Mouse (Mus musculus): ENCODE measurements at regions not wholly inside any gene's neighbourhood (a gene's known extent, or its start where the extent isn't known, plus 50 kb on each side); places are given as distances from the start of the nearest gene placed in this dataset.

GRCm38 (mm10) chr13:94619511-94619910 is 169.2 kb upstream of the Tbca start:
- no peak overlapping the region for H3K4me3 ChIP-seq (ENCODE audit: low read length)
- no peak for ATAC-seq (ENCODE audit: low FRiP score, low TSS enrichment)

GRCm38 (mm10) chr13:94630055-94630454 is 158.7 kb upstream of the Tbca start:
- Histone ChIP-seq H3K9me3 (ENCODE audit: control insufficient read depth, low read length) (no peaks in the 10 kb centered on the region), H3K27ac (ENCODE audit: low read depth, low read length) (no peak overlapping the region), H3K27me3 (ENCODE audit: control insufficient read depth, insufficient read depth, low read length) (no peaks in the 10 kb centered on the region), H3K4me3 (ENCODE audit: low read length) (no peak overlapping the region), H3K4me2 (replicated peaks; ENCODE audit: low read depth, low read length) (no peak overlapping the region), H3K9ac (ENCODE audit: low read depth, low read length) (no peak overlapping the region), H3K36me3 (ENCODE audit: control insufficient read depth, insufficient read depth, low read length) (no peaks in the 10 kb centered on the region), H3K4me1 (ENCODE audit: control insufficient read depth, insufficient read depth, low read length) (no peaks in the 10 kb centered on the region)
- WGBS: 71% methylated on average over 1 of the region's 1 CpGs
- no peak for ATAC-seq (ENCODE audit: low FRiP score, low TSS enrichment)

More at GRCm38 (mm10) chr13:94619511-94619910, 169.2 kb upstream of the Tbca start:
- WGBS: 50% methylated on average over 4 of the region's 4 CpGs
- Histone ChIP-seq H3K27ac (ENCODE audit: low read depth, low read length) (no peak overlapping the region), H3K9me3 (ENCODE audit: control insufficient read depth, low read length) (no peaks in the 10 kb centered on the region), H3K4me1 (ENCODE audit: control insufficient read depth, insufficient read depth, low read length) (no peaks in the 10 kb centered on the region), H3K4me2 (replicated peaks; ENCODE audit: low read depth, low read length) (no peak overlapping the region), H3K36me3 (ENCODE audit: control insufficient read depth, insufficient read depth, low read length) (no peaks in the 10 kb centered on the region), H3K9ac (ENCODE audit: low read depth, low read length) (no peak overlapping the region), H3K27me3 (ENCODE audit: control insufficient read depth, insufficient read depth, low read length) (no peaks in the 10 kb centered on the region)

GRCm38 (mm10) chr13:94630685-94631084 is 158.0 kb upstream of the Tbca start:
- Histone ChIP-seq H3K9ac (ENCODE audit: low read depth, low read length) (no peak overlapping the region), H3K9me3 (ENCODE audit: control insufficient read depth, low read length) (no peaks in the 10 kb centered on the region), H3K27me3 (ENCODE audit: control insufficient read depth, insufficient read depth, low read length) (no peaks in the 10 kb centered on the region), H3K36me3 (ENCODE audit: control insufficient read depth, insufficient read depth, low read length) (no peaks in the 10 kb centered on the region), H3K27ac (ENCODE audit: low read depth, low read length) (no peak overlapping the region), H3K4me3 (ENCODE audit: low read length) (no peak overlapping the region), H3K4me2 (replicated peaks; ENCODE audit: low read depth, low read length) (no peak overlapping the region), H3K4me1 (ENCODE audit: control insufficient read depth, insufficient read depth, low read length) (no peaks in the 10 kb centered on the region)
- no peak for ATAC-seq (ENCODE audit: low FRiP score, low TSS enrichment)
- WGBS: 96% methylated on average over 6 of the region's 6 CpGs

GRCm38 (mm10) chr13:94632730-94633129 is 156.0 kb upstream of the Tbca start:
- Histone ChIP-seq H3K4me1 (ENCODE audit: control insufficient read depth, insufficient read depth, low read length) (no peaks in the 10 kb centered on the region), H3K27me3 (ENCODE audit: control insufficient read depth, insufficient read depth, low read length) (no peaks in the 10 kb centered on the region), H3K36me3 (ENCODE audit: control insufficient read depth, insufficient read depth, low read length) (no peaks in the 10 kb centered on the region), H3K9me3 (ENCODE audit: control insufficient read depth, low read length) (no peaks in the 10 kb centered on the region), H3K9ac (ENCODE audit: low read depth, low read length) (no peak overlapping the region), H3K4me3 (ENCODE audit: low read length) (no peak overlapping the region), H3K27ac (ENCODE audit: low read depth, low read length) (no peak overlapping the region), H3K4me2 (replicated peaks; ENCODE audit: low read depth, low read length) (no peak overlapping the region)
- 54% methylated on average over 5 of the region's 5 CpGs for WGBS
- no peak for ATAC-seq (ENCODE audit: low FRiP score, low TSS enrichment)

GRCm38 (mm10) chr13:94640336-94640735 is 148.4 kb upstream of the Tbca start:
- WGBS: 76% methylated on average over 5 of the region's 5 CpGs
- Histone ChIP-seq H3K36me3 (ENCODE audit: control insufficient read depth, insufficient read depth, low read length) (no peaks in the 10 kb centered on the region), H3K9ac (ENCODE audit: low read depth, low read length) (no peak overlapping the region), H3K27ac (ENCODE audit: low read depth, low read length) (no peak overlapping the region), H3K4me2 (replicated peaks; ENCODE audit: low read depth, low read length) (no peak overlapping the region), H3K27me3 (ENCODE audit: control insufficient read depth, insufficient read depth, low read length) (no peaks in the 10 kb centered on the region), H3K4me3 (ENCODE audit: low read length) (no peak overlapping the region), H3K4me1 (ENCODE audit: control insufficient read depth, insufficient read depth, low read length) (no peaks in the 10 kb centered on the region), H3K9me3 (ENCODE audit: control insufficient read depth, low read length) (no peaks in the 10 kb centered on the region)
- no peak for ATAC-seq (ENCODE audit: low FRiP score, low TSS enrichment)

GRCm38 (mm10) chr13:94645241-94646206 is 143.2 kb upstream of the Tbca start:
- Histone ChIP-seq H3K4me3 (ENCODE audit: low read length) (no peak overlapping the region), H3K36me3 (ENCODE audit: control insufficient read depth, insufficient read depth, low read length) (no peaks in the 10 kb centered on the region), H3K27me3 (ENCODE audit: control insufficient read depth, insufficient read depth, low read length) (no peaks in the 10 kb centered on the region), H3K4me2 (replicated peaks; ENCODE audit: low read depth, low read length) (no peak overlapping the region), H3K9me3 (ENCODE audit: control insufficient read depth, low read length) (no peaks in the 10 kb centered on the region), H3K4me1 (ENCODE audit: control insufficient read depth, insufficient read depth, low read length) (no peaks in the 10 kb centered on the region), H3K9ac (ENCODE audit: low read depth, low read length) (no peak overlapping the region), H3K27ac (ENCODE audit: low read depth, low read length) (no peak overlapping the region)
- 74% methylated on average over 19 of the region's 19 CpGs for WGBS
- ATAC-seq (ENCODE audit: low FRiP score, low TSS enrichment): no peak

- no peak for ATAC-seq (ENCODE audit: low FRiP score, low TSS enrichment)
- H3K9me3 ChIP-seq (ENCODE audit: control insufficient read depth, low read length): no peaks in the 10 kb centered on the region
- H3K4me1 ChIP-seq (ENCODE audit: control insufficient read depth, insufficient read depth, low read length): no peaks in the 10 kb centered on the region
- H3K27me3 ChIP-seq (ENCODE audit: control insufficient read depth, insufficient read depth, low read length): no peaks in the 10 kb centered on the region
- no peak overlapping the region for H3K4me2 ChIP-seq (replicated peaks; ENCODE audit: low read depth, low read length)
- H3K4me3 ChIP-seq (ENCODE audit: low read length): no peak overlapping the region
- WGBS: 80% methylated on average over 2 of the region's 2 CpGs
- no peak overlapping the region for H3K9ac ChIP-seq (ENCODE audit: low read depth, low read length)
- no peak overlapping the region for H3K27ac ChIP-seq (ENCODE audit: low read depth, low read length)
- H3K36me3 ChIP-seq (ENCODE audit: control insufficient read depth, insufficient read depth, low read length): no peaks in the 10 kb centered on the region
These were observed 142.4 kb upstream of the Tbca start for GRCm38 (mm10) chr13:94646326-94646725.

- Histone ChIP-seq H3K27me3 (ENCODE audit: control insufficient read depth, insufficient read depth, low read length) (no peaks in the 10 kb centered on the region), H3K9me3 (ENCODE audit: control insufficient read depth, low read length) (no peaks in the 10 kb centered on the region), H3K4me3 (ENCODE audit: low read length) (no peak overlapping the region), H3K36me3 (ENCODE audit: control insufficient read depth, insufficient read depth, low read length) (no peaks in the 10 kb centered on the region), H3K4me2 (replicated peaks; ENCODE audit: low read depth, low read length) (no peak overlapping the region), H3K9ac (ENCODE audit: low read depth, low read length) (no peak overlapping the region), H3K4me1 (ENCODE audit: control insufficient read depth, insufficient read depth, low read length) (no peaks in the 10 kb centered on the region), H3K27ac (ENCODE audit: low read depth, low read length) (no peak overlapping the region)
- WGBS: 48% methylated on average over 12 of the region's 12 CpGs
- ATAC-seq (ENCODE audit: low FRiP score, low TSS enrichment): no peak
These were observed 141.7 kb upstream of the Tbca start for GRCm38 (mm10) chr13:94646781-94647555.

- H3K9ac ChIP-seq (ENCODE audit: low read depth, low read length): no peak overlapping the region
- ATAC-seq (ENCODE audit: low FRiP score, low TSS enrichment): no peak
- H3K27ac ChIP-seq (ENCODE audit: low read depth, low read length): no peak overlapping the region
- H3K36me3 ChIP-seq (ENCODE audit: control insufficient read depth, insufficient read depth, low read length): no peaks in the 10 kb centered on the region
- no peak overlapping the region for H3K4me2 ChIP-seq (replicated peaks; ENCODE audit: low read depth, low read length)
- H3K27me3 ChIP-seq (ENCODE audit: control insufficient read depth, insufficient read depth, low read length): no peaks in the 10 kb centered on the region
- WGBS: 54% methylated on average over 5 of the region's 5 CpGs
- H3K4me1 ChIP-seq (ENCODE audit: control insufficient read depth, insufficient read depth, low read length): no peaks in the 10 kb centered on the region
- no peaks in the 10 kb centered on the region for H3K9me3 ChIP-seq (ENCODE audit: control insufficient read depth, low read length)
- H3K4me3 ChIP-seq (ENCODE audit: low read length): no peak overlapping the region
These were observed 141.1 kb upstream of the Tbca start for GRCm38 (mm10) chr13:94647566-94647965.

All from kidney, embryonic 14.5 days (tissue).